Comparison of ENCODE assay signal across 51 mouse cellular contexts in genomic region chr15:98471539-98471938, GRCm38 (mm10). TPM values are rescaled to one million over a fixed set of nuclear protein-coding genes. Genes with fewer than 3 reads are reported as not detected.
"Had no signal": no experiment of that assay in that cellular context is flagged by ENCODE, and none has a peak within 500 bp of the region (broad histone marks: within the 10 kb centered on the region; RNA-seq: fewer than 3 reads in every experiment).

No protein-coding gene starts in this region.

- H3K4me1 ChIP-seq: heart, embryonic 12.5 days; heart, embryonic 13.5 days; heart, embryonic 15.5 days; hindbrain, embryonic 10.5 days; hindbrain, embryonic 12.5 days; hindbrain, embryonic 13.5 days; hindbrain, embryonic 15.5 days; intestine, embryonic 15.5 days; kidney, embryonic 15.5 days had no signal

- H3K9me3 ChIP-seq: heart, embryonic 15.5 days; hindbrain, embryonic 10.5 days; hindbrain, embryonic 13.5 days; intestine, embryonic 15.5 days; kidney, embryonic 15.5 days had no signal

- H3K27me3 ChIP-seq: heart, embryonic 15.5 days; hindbrain, embryonic 13.5 days; hindbrain, embryonic 15.5 days; intestine, embryonic 15.5 days; kidney, embryonic 15.5 days had no signal

- DNase-seq: heart, postnatal 10 days; heart, postnatal 14 days; heart, postnatal 36 days; heart, postnatal 4 days; kidney, adult 11 months; kidney, adult 18-20 months; kidney, adult 2 months; kidney, adult 8-10 months; kidney, adult 9 months; kidney, postnatal 10 days; kidney, postnatal 14 days; kidney, postnatal 25 days; kidney, postnatal 36 days; kidney, postnatal 4 days; layer of hippocampus, adult 9-11 months; layer of hippocampus, postnatal 36 days had no signal

- H3K4me3 ChIP-seq: heart, embryonic 12.5 days; heart, embryonic 13.5 days; heart, embryonic 15.5 days; hindbrain, embryonic 10.5 days; hindbrain, embryonic 12.5 days; hindbrain, embryonic 13.5 days; hindbrain, embryonic 15.5 days; intestine, embryonic 15.5 days; kidney, embryonic 15.5 days; layer of hippocampus, adult 2 months; left cerebral cortex, adult 2 months had no signal

- H3K27ac ChIP-seq: heart, embryonic 13.5 days; heart, embryonic 15.5 days; hindbrain, embryonic 10.5 days; hindbrain, embryonic 12.5 days; hindbrain, embryonic 13.5 days; hindbrain, embryonic 14.5 days; hindbrain, embryonic 15.5 days; hindbrain, postnatal 0 days; intestine, embryonic 15.5 days; kidney, embryonic 15.5 days; kidney, postnatal 0 days; layer of hippocampus, adult 2 months; left cerebral cortex, adult 2 months had no signal

- H3K36me3 ChIP-seq: heart, embryonic 12.5 days; heart, embryonic 13.5 days; heart, embryonic 15.5 days; hindbrain, embryonic 10.5 days; hindbrain, embryonic 12.5 days; hindbrain, embryonic 13.5 days; hindbrain, embryonic 15.5 days; intestine, embryonic 15.5 days; kidney, embryonic 15.5 days had no signal

- H3K9ac ChIP-seq: heart, embryonic 12.5 days; heart, embryonic 13.5 days; heart, embryonic 15.5 days; hindbrain, embryonic 12.5 days; hindbrain, embryonic 13.5 days; hindbrain, embryonic 14.5 days; hindbrain, embryonic 15.5 days; intestine, embryonic 15.5 days; kidney, embryonic 15.5 days had no signal

RNA-seq across cellular contexts. Expression of gene OR5BS1P, which starts 1.8 kb away (rescaled TPM):
- total RNA-seq: heart, postnatal 10 days; heart, postnatal 14 days; heart, postnatal 25 days; heart, postnatal 36 days; heart, postnatal 4 days; hematopoietic stem cell, adult 5-6 weeks; hindbrain, postnatal 0 days; layer of hippocampus, adult 18-20 months; layer of hippocampus, adult 2 months; layer of hippocampus, adult 8-10 months; layer of hippocampus, postnatal 10 days; layer of hippocampus, postnatal 14 days; layer of hippocampus, postnatal 25 days; layer of hippocampus, postnatal 36 days; left cerebral cortex, adult 18-20 months; left cerebral cortex, adult 2 months; left cerebral cortex, adult 8-10 months had no signal
- polyA plus RNA-seq: heart, embryonic 12.5 days; heart, embryonic 13.5 days; heart, embryonic 14.5 days; heart, embryonic 15.5 days; heart, embryonic 16.5 days; heart, postnatal 0 days; hindbrain, embryonic 10.5 days; hindbrain, embryonic 11.5 days; hindbrain, embryonic 12.5 days; hindbrain, embryonic 13.5 days; hindbrain, embryonic 14.5 days; hindbrain, embryonic 15.5 days; hindbrain, embryonic 16.5 days; hindbrain, postnatal 0 days; inflammation-experienced regulatory T-cells, adult 6 months; intestine, embryonic 14.5 days; intestine, embryonic 15.5 days; intestine, embryonic 16.5 days; intestine, postnatal 0 days; kidney, adult 2 months; kidney, embryonic 14.5 days; kidney, embryonic 15.5 days; kidney, embryonic 16.5 days; kidney, postnatal 0 days; large intestine, adult 2 months had no signal

RNA-seq across cellular contexts. Expression of gene Lalba, which starts 11.0 kb away (rescaled TPM):
- total RNA-seq: heart, postnatal 14 days; heart, postnatal 25 days; heart, postnatal 36 days; heart, postnatal 4 days; hematopoietic stem cell, adult 5-6 weeks; hindbrain, postnatal 0 days; layer of hippocampus, adult 18-20 months; layer of hippocampus, adult 2 months; layer of hippocampus, adult 8-10 months; layer of hippocampus, postnatal 10 days; layer of hippocampus, postnatal 14 days; layer of hippocampus, postnatal 25 days; layer of hippocampus, postnatal 36 days; left cerebral cortex, adult 18-20 months; left cerebral cortex, adult 2 months; left cerebral cortex, adult 8-10 months had no signal
- polyA plus RNA-seq: heart, embryonic 12.5 days; heart, embryonic 13.5 days; heart, embryonic 14.5 days; heart, embryonic 15.5 days; heart, embryonic 16.5 days; hindbrain, embryonic 11.5 days; hindbrain, embryonic 12.5 days; hindbrain, embryonic 13.5 days; hindbrain, embryonic 14.5 days; hindbrain, embryonic 15.5 days; hindbrain, embryonic 16.5 days; hindbrain, postnatal 0 days; inflammation-experienced regulatory T-cells, adult 6 months; intestine, embryonic 15.5 days; intestine, embryonic 16.5 days; kidney, adult 2 months; kidney, embryonic 15.5 days; large intestine, adult 2 months had no signal

RNA-seq across cellular contexts. Expression of gene Olfr281, which starts 19.2 kb away (rescaled TPM):
- total RNA-seq: heart, postnatal 10 days; heart, postnatal 14 days; heart, postnatal 25 days; heart, postnatal 36 days; heart, postnatal 4 days; hematopoietic stem cell, adult 5-6 weeks; hindbrain, postnatal 0 days; layer of hippocampus, adult 18-20 months; layer of hippocampus, adult 2 months; layer of hippocampus, adult 8-10 months; layer of hippocampus, postnatal 10 days; layer of hippocampus, postnatal 14 days; layer of hippocampus, postnatal 25 days; layer of hippocampus, postnatal 36 days; left cerebral cortex, adult 18-20 months; left cerebral cortex, adult 2 months; left cerebral cortex, adult 8-10 months had no signal
- polyA plus RNA-seq: heart, embryonic 12.5 days; heart, embryonic 13.5 days; heart, embryonic 14.5 days; heart, embryonic 15.5 days; heart, embryonic 16.5 days; heart, postnatal 0 days; hindbrain, embryonic 10.5 days; hindbrain, embryonic 11.5 days; hindbrain, embryonic 12.5 days; hindbrain, embryonic 13.5 days; hindbrain, embryonic 14.5 days; hindbrain, embryonic 15.5 days; hindbrain, embryonic 16.5 days; hindbrain, postnatal 0 days; inflammation-experienced regulatory T-cells, adult 6 months; intestine, embryonic 14.5 days; intestine, embryonic 15.5 days; intestine, embryonic 16.5 days; intestine, postnatal 0 days; kidney, adult 2 months; kidney, embryonic 14.5 days; kidney, embryonic 15.5 days; kidney, embryonic 16.5 days; kidney, postnatal 0 days; large intestine, adult 2 months had no signal

RNA-seq across cellular contexts. Expression of gene Olfr279, which starts 20.7 kb away (rescaled TPM):
- total RNA-seq: heart, postnatal 10 days; heart, postnatal 14 days; heart, postnatal 25 days; heart, postnatal 36 days; heart, postnatal 4 days; hematopoietic stem cell, adult 5-6 weeks; hindbrain, postnatal 0 days; layer of hippocampus, adult 18-20 months; layer of hippocampus, adult 2 months; layer of hippocampus, adult 8-10 months; layer of hippocampus, postnatal 10 days; layer of hippocampus, postnatal 36 days; left cerebral cortex, adult 18-20 months; left cerebral cortex, adult 2 months; left cerebral cortex, adult 8-10 months had no signal
- polyA plus RNA-seq: heart, embryonic 12.5 days; heart, embryonic 13.5 days; heart, embryonic 14.5 days; heart, embryonic 15.5 days; heart, embryonic 16.5 days; heart, postnatal 0 days; hindbrain, embryonic 10.5 days; hindbrain, embryonic 11.5 days; hindbrain, embryonic 12.5 days; hindbrain, embryonic 13.5 days; hindbrain, embryonic 14.5 days; hindbrain, embryonic 15.5 days; hindbrain, embryonic 16.5 days; hindbrain, postnatal 0 days; intestine, embryonic 14.5 days; intestine, embryonic 15.5 days; intestine, embryonic 16.5 days; intestine, postnatal 0 days; kidney, adult 2 months; kidney, embryonic 14.5 days; kidney, embryonic 15.5 days; kidney, embryonic 16.5 days; kidney, postnatal 0 days; large intestine, adult 2 months had no signal

RNA-seq across cellular contexts. Expression of gene Olfr282, which starts 40.5 kb away (rescaled TPM):
- total RNA-seq: heart, postnatal 10 days; heart, postnatal 14 days; heart, postnatal 25 days; heart, postnatal 36 days; heart, postnatal 4 days; hematopoietic stem cell, adult 5-6 weeks; hindbrain, postnatal 0 days; layer of hippocampus, adult 18-20 months; layer of hippocampus, adult 2 months; layer of hippocampus, adult 8-10 months; layer of hippocampus, postnatal 10 days; layer of hippocampus, postnatal 14 days; layer of hippocampus, postnatal 25 days; layer of hippocampus, postnatal 36 days; left cerebral cortex, adult 18-20 months; left cerebral cortex, adult 2 months; left cerebral cortex, adult 8-10 months had no signal
- polyA plus RNA-seq: heart, embryonic 12.5 days; heart, embryonic 13.5 days; heart, embryonic 14.5 days; heart, embryonic 15.5 days; heart, embryonic 16.5 days; heart, postnatal 0 days; hindbrain, embryonic 10.5 days; hindbrain, embryonic 11.5 days; hindbrain, embryonic 12.5 days; hindbrain, embryonic 13.5 days; hindbrain, embryonic 14.5 days; hindbrain, embryonic 15.5 days; hindbrain, embryonic 16.5 days; hindbrain, postnatal 0 days; inflammation-experienced regulatory T-cells, adult 6 months; intestine, embryonic 14.5 days; intestine, embryonic 15.5 days; intestine, embryonic 16.5 days; intestine, postnatal 0 days; kidney, adult 2 months; kidney, embryonic 14.5 days; kidney, embryonic 15.5 days; kidney, embryonic 16.5 days; kidney, postnatal 0 days; large intestine, adult 2 months had no signal
